9 mouse cellular contexts compared by ENCODE assay signal in the genomic region with DNA sequence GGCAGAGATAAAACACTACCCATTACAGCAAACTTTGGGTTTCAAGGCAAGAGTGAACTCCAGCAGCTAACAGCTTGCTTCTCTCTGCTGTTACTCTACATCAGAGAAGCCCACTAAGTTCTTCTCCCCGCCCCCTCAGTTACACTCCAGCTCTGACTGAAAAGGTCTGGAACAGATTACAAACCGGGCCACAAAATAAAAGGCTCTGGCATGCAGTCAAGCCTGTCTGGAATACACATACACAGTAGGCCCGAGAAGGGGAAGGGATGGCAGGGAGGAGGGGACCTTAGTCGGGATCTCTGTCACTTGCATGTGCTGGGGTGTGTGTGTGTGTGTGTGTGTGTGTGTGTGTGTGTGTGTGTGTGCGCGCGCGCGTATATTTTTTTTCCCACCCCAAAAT. TPM values are rescaled to one million over a fixed set of nuclear protein-coding genes. Genes with fewer than 3 reads are reported as not detected.
DNase-seq lines count a peak whose midpoint lies in the region; ATAC-seq and TF ChIP-seq lines count a peak whose summit lies in the region.
"Had no signal": no experiment of that assay in that cellular context is flagged by ENCODE, and none has a peak within 500 bp of the region (broad histone marks: within the 10 kb centered on the region; RNA-seq: fewer than 3 reads in every experiment).

No protein-coding gene starts in this region.

- H3K4me2 ChIP-seq in intestine, embryonic 14.5 days (ENCODE audit: low read length) = no peak overlapping the region
- no peak overlapping the region for H3K4me2 ChIP-seq in intestine, postnatal 0 days (replicated peaks; ENCODE audit: low read depth)
- H3K4me2 ChIP-seq in hindbrain, postnatal 0 days (ENCODE audit: low read depth, low read length) = no peak overlapping the region
- no peak overlapping the region for H3K4me2 ChIP-seq in lung, embryonic 15.5 days

- H3K4me1 ChIP-seq in intestine, embryonic 14.5 days (replicated peaks; ENCODE audit: control insufficient read depth, insufficient read depth, low read length) = peaks cover 25% of the 10 kb centered on the region
- H3K4me1 ChIP-seq in intestine, postnatal 0 days (replicated peaks; ENCODE audit: control insufficient read depth, insufficient read depth, low read length) = no peaks in the 10 kb centered on the region; the same call in 1 of the 2 replicates
- peaks cover 12% of the 10 kb centered on the region for H3K4me1 ChIP-seq in hindbrain, postnatal 0 days (ENCODE audit: insufficient read depth, low read length)
- H3K4me1 ChIP-seq in lung, embryonic 15.5 days = peaks cover 28% of the 10 kb centered on the region

- 0 out of 2 replicates have a peak, but pooled peaks cover 25% of the 10 kb centered on the region for H3K36me3 ChIP-seq in intestine, embryonic 14.5 days (ENCODE audit: control insufficient read depth, insufficient read depth, low read length)
- 0 out of 2 replicates have a peak, but pooled peaks cover 4% of the 10 kb centered on the region for H3K36me3 ChIP-seq in intestine, postnatal 0 days (ENCODE audit: control insufficient read depth, insufficient read depth)
- H3K36me3 ChIP-seq in hindbrain, postnatal 0 days (ENCODE audit: insufficient read depth, low read length) = no peaks in the 10 kb centered on the region
- peaks cover 18% of the 10 kb centered on the region for H3K36me3 ChIP-seq in lung, embryonic 15.5 days

- WGBS in intestine, embryonic 14.5 days = 41% methylated on average over 9 of the region's 9 CpGs
- 49% methylated on average over 9 of the region's 9 CpGs for WGBS in intestine, postnatal 0 days
- 53% methylated on average over 9 of the region's 9 CpGs for WGBS in hindbrain, postnatal 0 days
- WGBS in lung, embryonic 15.5 days = 31% methylated on average over 9 of the region's 9 CpGs

- no peaks in the 10 kb centered on the region for H3K9me3 ChIP-seq in intestine, embryonic 14.5 days (ENCODE audit: control insufficient read depth, low read length)
- no peaks in the 10 kb centered on the region for H3K9me3 ChIP-seq in intestine, postnatal 0 days (ENCODE audit: control insufficient read depth)
- H3K9me3 ChIP-seq in hindbrain, postnatal 0 days (ENCODE audit: low read length) = no peaks in the 10 kb centered on the region
- no peaks in the 10 kb centered on the region for H3K9me3 ChIP-seq in lung, embryonic 15.5 days

- H3K27ac ChIP-seq in intestine, embryonic 14.5 days (ENCODE audit: low read depth) = peak overlapping the region; percentile 76
- H3K27ac ChIP-seq in intestine, postnatal 0 days (ENCODE audit: low read depth, low read length) = no peak overlapping the region
- 0 out of 2 replicates have a peak overlapping the region, but pooled peaks have one; percentile 11 for H3K27ac ChIP-seq in hindbrain, postnatal 0 days
- H3K27ac ChIP-seq in lung, embryonic 15.5 days = peak overlapping the region; percentile 72

- peak; percentile 70 for DNase-seq in intestine, embryonic 14.5 days (ENCODE audit: low spot score)
- peak; percentile 43 for DNase-seq in embryo, embryonic 11.5 days (ENCODE audit: low read depth, low spot score)
- peak; percentile 60 for DNase-seq in gastrocnemius, postnatal 25 days
- peak; percentile 71 for DNase-seq in hindbrain, postnatal 0 days (ENCODE audit: low spot score)
- peak; percentile 78 to 81 for DNase-seq in right cerebral cortex, postnatal 10 days (ENCODE audit: low spot score in 2 of 2)
- no peak for DNase-seq in T-cell, adult 2 months (ENCODE audit: low spot score)

- no peak for TF ChIP-seq CTCF in intestine, postnatal 0 days (IDR thresholded peaks at IDR 0.05; ENCODE audit: low read depth)
- TF ChIP-seq CTCF in hindbrain, postnatal 0 days (IDR thresholded peaks at IDR 0.05; ENCODE audit: low read depth) = no peak

- H3K27me3 ChIP-seq in intestine, embryonic 14.5 days (replicated peaks; ENCODE audit: control insufficient read depth, insufficient read depth, low read length) = no peaks in the 10 kb centered on the region
- H3K27me3 ChIP-seq in intestine, postnatal 0 days (replicated peaks; ENCODE audit: control insufficient read depth, insufficient read depth, low read length) = no peaks in the 10 kb centered on the region
- H3K27me3 ChIP-seq in hindbrain, postnatal 0 days (ENCODE audit: insufficient read depth, low read length) = no peaks in the 10 kb centered on the region
- H3K27me3 ChIP-seq in lung, embryonic 15.5 days = no peaks in the 10 kb centered on the region
- H3K27me3 ChIP-seq: CH12.LX had no signal

- H3K9ac ChIP-seq in intestine, embryonic 14.5 days (ENCODE audit: low read length) = no peak overlapping the region
- H3K9ac ChIP-seq in intestine, postnatal 0 days (ENCODE audit: low read depth, low read length) = no peak overlapping the region
- H3K9ac ChIP-seq in hindbrain, postnatal 0 days (replicated peaks; ENCODE audit: low read length) = no peak overlapping the region
- H3K9ac ChIP-seq in lung, embryonic 15.5 days = no peak overlapping the region

- peak; percentile 76 for ATAC-seq in intestine, embryonic 14.5 days (replicated peaks; ENCODE audit: low FRiP score, low TSS enrichment, low read depth)
- no peak for ATAC-seq in intestine, postnatal 0 days
- ATAC-seq in hindbrain, postnatal 0 days = peak; percentile 67
- ATAC-seq in lung, embryonic 15.5 days (ENCODE audit: borderline replicate concordance, extremely low read depth, low FRiP score, low TSS enrichment) = peak; percentile 97

- no peak overlapping the region for H3K4me3 ChIP-seq in intestine, embryonic 14.5 days (ENCODE audit: low read depth, low read length)
- no peak overlapping the region for H3K4me3 ChIP-seq in intestine, postnatal 0 days (ENCODE audit: low read depth, low read length)
- no peak overlapping the region for H3K4me3 ChIP-seq in hindbrain, postnatal 0 days (ENCODE audit: low read length)
- no peak overlapping the region for H3K4me3 ChIP-seq in lung, embryonic 15.5 days

RNA-seq across cellular contexts. Expression of gene Yap1, which starts 44.0 kb away (rescaled TPM):
- polyA plus RNA-seq in intestine, embryonic 14.5 days (2014; fragmentation: Nextera tagmentation; extraction: Ambion mirVana) = 29.3 and 30.9 TPM in 2 replicates
- 11.4 TPM in 2 replicates for polyA plus RNA-seq in intestine, postnatal 0 days (2015; fragmentation: Nextera tagmentation; extraction: Ambion mirVana)
- total RNA-seq in gastrocnemius, postnatal 25 days (2021) = 10 to 100 TPM; 38.2 to 43.3 TPM
- total RNA-seq in hindbrain, postnatal 0 days (2014; rRNA removed) = 10.9 and 22.2 TPM in 2 replicates
- 6.3 and 6.7 TPM in 2 replicates for polyA plus RNA-seq in hindbrain, postnatal 0 days (2015; fragmentation: Nextera tagmentation; extraction: Ambion mirVana)
- polyA plus RNA-seq in lung, embryonic 15.5 days (2015; fragmentation: Nextera tagmentation; extraction: Ambion mirVana) = 34.8 and 34.9 TPM in 2 replicates
- total RNA-seq: CH12.LX had no signal
